Mouse (Mus musculus): ENCODE measurements at regions not wholly inside any gene's neighbourhood (a gene's known extent, or its start where the extent isn't known, plus 50 kb on each side); places are given as distances from the start of the nearest gene placed in this dataset.

GRCm38 (mm10) chr16:74639805-74640204, 228.2 kb upstream of the Robo2 start:
- ATAC-seq (replicated peaks; ENCODE audit: insufficient number of reproducible peaks, low FRiP score, low TSS enrichment, low read depth): no peak
- WGBS: 86% methylated on average over 7 of the region's 7 CpGs
- Histone ChIP-seq H3K9ac (replicated peaks; ENCODE audit: low read length) (no peak overlapping the region), H3K27ac (replicated peaks; ENCODE audit: low read depth, low read length) (no peak overlapping the region), H3K4me3 (ENCODE audit: low read depth, low read length) (no peak overlapping the region), H3K36me3 (replicated peaks; ENCODE audit: control insufficient read depth, insufficient read depth, low read depth, low read length) (no peaks in the 10 kb centered on the region), H3K27me3 (ENCODE audit: control insufficient read depth, insufficient read depth, low read length) (no peaks in the 10 kb centered on the region), H3K4me2 (ENCODE audit: low read depth, low read length) (no peak overlapping the region), H3K4me1 (ENCODE audit: control insufficient read depth, insufficient read depth, low read length) (no peaks in the 10 kb centered on the region), H3K9me3 (replicated peaks; ENCODE audit: control insufficient read depth, low read length) (no peaks in the 10 kb centered on the region)
- DNase-seq (ENCODE audit: low spot score): no peak

DNA sequence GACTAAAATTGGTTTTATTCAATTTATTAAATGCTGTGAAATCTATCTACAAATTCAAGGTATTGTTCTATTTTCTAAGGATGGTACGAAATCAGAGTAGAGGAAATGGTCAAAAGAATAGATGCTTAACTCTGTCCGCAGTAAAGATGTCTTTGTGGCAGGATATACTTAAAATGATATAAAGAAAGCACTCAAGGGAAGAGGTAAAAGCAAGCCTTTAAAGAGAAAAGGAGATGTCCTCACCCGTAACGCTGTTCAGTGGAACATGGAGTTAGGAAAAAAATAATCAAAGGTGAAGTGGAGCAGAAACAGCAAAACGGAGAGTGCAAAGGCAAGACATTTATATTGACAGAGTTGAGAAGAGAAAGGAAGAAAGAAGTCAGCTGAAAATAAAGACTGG, 226.0 kb upstream of the Robo2 start:
- DNase-seq (ENCODE audit: low spot score) (no peak), ATAC-seq (replicated peaks; ENCODE audit: insufficient number of reproducible peaks, low FRiP score, low TSS enrichment, low read depth) (no peak)
- Histone ChIP-seq H3K27ac (replicated peaks; ENCODE audit: low read depth, low read length) (no peak overlapping the region), H3K36me3 (replicated peaks; ENCODE audit: control insufficient read depth, insufficient read depth, low read depth, low read length) (no peaks in the 10 kb centered on the region), H3K4me3 (ENCODE audit: low read depth, low read length) (no peak overlapping the region), H3K4me1 (ENCODE audit: control insufficient read depth, insufficient read depth, low read length) (no peaks in the 10 kb centered on the region), H3K9me3 (replicated peaks; ENCODE audit: control insufficient read depth, low read length) (no peaks in the 10 kb centered on the region), H3K9ac (replicated peaks; ENCODE audit: low read length) (no peak overlapping the region), H3K4me2 (ENCODE audit: low read depth, low read length) (no peak overlapping the region), H3K27me3 (ENCODE audit: control insufficient read depth, insufficient read depth, low read length) (no peaks in the 10 kb centered on the region)
- WGBS: 71% methylated on average over 5 of the region's 5 CpGs

DNA sequence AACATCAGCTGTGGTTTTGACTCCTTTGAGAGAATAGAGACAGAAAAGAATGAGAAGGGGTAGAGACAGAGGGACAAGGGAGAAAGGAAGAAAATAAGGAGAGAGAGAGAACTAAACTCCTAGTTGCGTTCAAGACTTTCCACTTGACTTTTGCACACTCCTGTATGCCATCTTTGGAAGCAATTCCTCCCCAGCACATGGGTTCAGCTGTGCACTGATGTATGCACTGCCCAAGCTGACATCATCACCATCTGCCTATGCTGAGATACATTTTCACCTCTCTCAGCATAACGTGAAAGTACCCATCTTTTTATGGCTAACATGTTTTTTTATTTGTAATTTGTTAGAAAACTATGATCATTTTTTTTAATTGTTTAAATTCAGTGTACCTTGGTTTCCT, 214.2 kb upstream of the Robo2 start:
- no peaks in the 10 kb centered on the region for H3K4me1 ChIP-seq (ENCODE audit: control insufficient read depth, insufficient read depth, low read length)
- H3K4me3 ChIP-seq (ENCODE audit: low read depth, low read length): no peak overlapping the region
- H3K27ac ChIP-seq (replicated peaks; ENCODE audit: low read depth, low read length): no peak overlapping the region
- 85% methylated on average over 2 of the region's 2 CpGs for WGBS
- no peak overlapping the region for H3K9ac ChIP-seq (replicated peaks; ENCODE audit: low read length)
- no peak overlapping the region for H3K4me2 ChIP-seq (ENCODE audit: low read depth, low read length)
- H3K36me3 ChIP-seq (replicated peaks; ENCODE audit: control insufficient read depth, insufficient read depth, low read depth, low read length): no peaks in the 10 kb centered on the region
- no peaks in the 10 kb centered on the region for H3K9me3 ChIP-seq (replicated peaks; ENCODE audit: control insufficient read depth, low read length)
- ATAC-seq (replicated peaks; ENCODE audit: insufficient number of reproducible peaks, low FRiP score, low TSS enrichment, low read depth) (no peak), DNase-seq (ENCODE audit: low spot score) (no peak)
- no peaks in the 10 kb centered on the region for H3K27me3 ChIP-seq (ENCODE audit: control insufficient read depth, insufficient read depth, low read length)

GRCm38 (mm10) chr16:74612072-74612471, 200.4 kb upstream of the Robo2 start:
- no peak for ATAC-seq (replicated peaks; ENCODE audit: insufficient number of reproducible peaks, low FRiP score, low TSS enrichment, low read depth)
- no peaks in the 10 kb centered on the region for H3K4me1 ChIP-seq (ENCODE audit: control insufficient read depth, insufficient read depth, low read length)
- no peak overlapping the region for H3K4me3 ChIP-seq (ENCODE audit: low read depth, low read length)
- WGBS: 32% methylated on average over 4 of the region's 4 CpGs
- no peaks in the 10 kb centered on the region for H3K36me3 ChIP-seq (replicated peaks; ENCODE audit: control insufficient read depth, insufficient read depth, low read depth, low read length)
- peak; percentile 34 for DNase-seq (ENCODE audit: low spot score)
- H3K9ac ChIP-seq (replicated peaks; ENCODE audit: low read length): no peak overlapping the region
- no peak overlapping the region for H3K4me2 ChIP-seq (ENCODE audit: low read depth, low read length)
- no peak overlapping the region for H3K27ac ChIP-seq (replicated peaks; ENCODE audit: low read depth, low read length)
- H3K27me3 ChIP-seq (ENCODE audit: control insufficient read depth, insufficient read depth, low read length): no peaks in the 10 kb centered on the region
- no peaks in the 10 kb centered on the region for H3K9me3 ChIP-seq (replicated peaks; ENCODE audit: control insufficient read depth, low read length)

DNA sequence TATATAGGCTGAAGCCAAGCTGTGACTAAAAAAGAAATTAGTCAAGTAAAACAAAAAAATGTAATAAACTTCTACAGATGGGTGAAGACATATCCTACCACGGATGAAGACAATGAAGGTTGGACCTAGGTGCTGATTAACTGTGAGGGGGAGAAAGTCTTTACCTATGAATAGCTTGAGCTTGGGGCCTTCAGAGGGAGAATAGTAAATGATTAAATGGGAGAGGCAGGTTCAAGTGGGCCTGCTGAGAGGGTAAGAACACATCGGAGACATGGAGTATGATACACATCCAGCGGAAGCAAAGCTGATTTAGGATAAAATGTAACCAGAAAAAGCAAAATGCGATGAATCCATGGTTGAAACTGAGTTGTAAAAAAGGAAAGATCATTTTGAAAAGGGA, 197.9 kb upstream of the Robo2 start:
- Histone ChIP-seq H3K4me1 (ENCODE audit: control insufficient read depth, insufficient read depth, low read length) (no peaks in the 10 kb centered on the region), H3K9ac (replicated peaks; ENCODE audit: low read length) (no peak overlapping the region), H3K4me2 (ENCODE audit: low read depth, low read length) (no peak overlapping the region), H3K36me3 (replicated peaks; ENCODE audit: control insufficient read depth, insufficient read depth, low read depth, low read length) (no peaks in the 10 kb centered on the region), H3K27me3 (ENCODE audit: control insufficient read depth, insufficient read depth, low read length) (no peaks in the 10 kb centered on the region), H3K4me3 (ENCODE audit: low read depth, low read length) (no peak overlapping the region), H3K27ac (replicated peaks; ENCODE audit: low read depth, low read length) (no peak overlapping the region), H3K9me3 (replicated peaks; ENCODE audit: control insufficient read depth, low read length) (no peaks in the 10 kb centered on the region)
- DNase-seq (ENCODE audit: low spot score) (no peak), ATAC-seq (replicated peaks; ENCODE audit: insufficient number of reproducible peaks, low FRiP score, low TSS enrichment, low read depth) (no peak)
- 80% methylated on average over 4 of the region's 4 CpGs for WGBS

- H3K27ac ChIP-seq (replicated peaks; ENCODE audit: low read depth, low read length): no peak overlapping the region
- H3K4me3 ChIP-seq (ENCODE audit: low read depth, low read length): no peak overlapping the region
- no peak overlapping the region for H3K4me2 ChIP-seq (ENCODE audit: low read depth, low read length)
- H3K4me1 ChIP-seq (ENCODE audit: control insufficient read depth, insufficient read depth, low read length): no peaks in the 10 kb centered on the region
- no peaks in the 10 kb centered on the region for H3K36me3 ChIP-seq (replicated peaks; ENCODE audit: control insufficient read depth, insufficient read depth, low read depth, low read length)
- H3K9ac ChIP-seq (replicated peaks; ENCODE audit: low read length): no peak overlapping the region
- H3K27me3 ChIP-seq (ENCODE audit: control insufficient read depth, insufficient read depth, low read length): no peaks in the 10 kb centered on the region
- no peak for ATAC-seq (replicated peaks; ENCODE audit: insufficient number of reproducible peaks, low FRiP score, low TSS enrichment, low read depth)
- 78% methylated on average over 1 of the region's 1 CpGs for WGBS
- no peaks in the 10 kb centered on the region for H3K9me3 ChIP-seq (replicated peaks; ENCODE audit: control insufficient read depth, low read length)
- DNase-seq (ENCODE audit: low spot score): no peak
Measured at GRCm38 (mm10) chr16:74598361-74598760, 186.7 kb upstream of the Robo2 start.

DNA sequence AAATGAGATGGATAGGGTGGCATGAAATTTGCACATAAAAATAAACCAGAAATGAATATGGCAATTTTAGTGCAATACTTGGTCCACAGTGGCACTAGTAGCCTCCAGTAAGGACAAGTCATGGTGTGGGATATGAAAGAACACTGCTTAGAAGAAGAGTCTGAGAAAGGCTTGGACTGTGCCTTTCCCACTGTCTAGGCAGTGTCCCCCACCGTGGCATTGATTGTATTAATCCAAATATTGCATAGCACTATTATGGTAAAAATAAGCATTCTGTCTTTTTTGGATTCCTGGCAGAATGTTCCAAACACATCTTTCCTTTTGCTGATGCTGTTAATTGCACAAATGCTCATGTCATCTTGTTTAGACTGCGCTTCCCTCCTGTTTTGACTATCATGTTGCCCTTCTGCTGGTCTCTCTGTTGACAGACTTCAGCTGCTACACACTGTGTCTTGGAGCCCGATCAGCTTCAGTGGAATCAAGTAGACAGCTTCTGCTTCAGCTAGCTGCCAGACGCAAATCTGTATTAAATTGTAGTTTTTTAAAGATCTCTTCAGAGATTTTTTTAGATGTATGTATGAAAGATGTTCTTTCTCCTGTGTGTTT, 186.2 kb upstream of the Robo2 start:
- H3K4me2 ChIP-seq (ENCODE audit: low read depth, low read length): no peak overlapping the region
- H3K27me3 ChIP-seq (ENCODE audit: control insufficient read depth, insufficient read depth, low read length): no peaks in the 10 kb centered on the region
- H3K4me1 ChIP-seq (ENCODE audit: control insufficient read depth, insufficient read depth, low read length): no peaks in the 10 kb centered on the region
- H3K4me3 ChIP-seq (ENCODE audit: low read depth, low read length): no peak overlapping the region
- no peaks in the 10 kb centered on the region for H3K36me3 ChIP-seq (replicated peaks; ENCODE audit: control insufficient read depth, insufficient read depth, low read depth, low read length)
- ATAC-seq (replicated peaks; ENCODE audit: insufficient number of reproducible peaks, low FRiP score, low TSS enrichment, low read depth) (no peak), DNase-seq (ENCODE audit: low spot score) (no peak)
- H3K9ac ChIP-seq (replicated peaks; ENCODE audit: low read length): no peak overlapping the region
- no peak overlapping the region for H3K27ac ChIP-seq (replicated peaks; ENCODE audit: low read depth, low read length)
- 81% methylated on average over 4 of the region's 4 CpGs for WGBS
- H3K9me3 ChIP-seq (replicated peaks; ENCODE audit: control insufficient read depth, low read length): no peaks in the 10 kb centered on the region

- DNase-seq (ENCODE audit: low spot score): peak; percentile 35
- H3K4me1 ChIP-seq (ENCODE audit: control insufficient read depth, insufficient read depth, low read length): no peaks in the 10 kb centered on the region
- no peaks in the 10 kb centered on the region for H3K27me3 ChIP-seq (ENCODE audit: control insufficient read depth, insufficient read depth, low read length)
- no peak for ATAC-seq (replicated peaks; ENCODE audit: insufficient number of reproducible peaks, low FRiP score, low TSS enrichment, low read depth)
- no peaks in the 10 kb centered on the region for H3K9me3 ChIP-seq (replicated peaks; ENCODE audit: control insufficient read depth, low read length)
- no peaks in the 10 kb centered on the region for H3K36me3 ChIP-seq (replicated peaks; ENCODE audit: control insufficient read depth, insufficient read depth, low read depth, low read length)
- H3K4me2 ChIP-seq (ENCODE audit: low read depth, low read length): no peak overlapping the region
- no peak overlapping the region for H3K9ac ChIP-seq (replicated peaks; ENCODE audit: low read length)
- WGBS: 36% methylated on average over 4 of the region's 4 CpGs
- no peak overlapping the region for H3K4me3 ChIP-seq (ENCODE audit: low read depth, low read length)
- no peak overlapping the region for H3K27ac ChIP-seq (replicated peaks; ENCODE audit: low read depth, low read length)
Measured at GRCm38 (mm10) chr16:74591896-74592295, 180.3 kb upstream of the Robo2 start.

Data from embryonic facial prominence, embryonic 11.5 days (tissue).